Mouse (Mus musculus) brain, embryonic 18.5 days (tissue): Measurements from ENCODE around the gene Tmem238l.
A peak's percentile ranks its signal among the peaks of the same experiment; 100 is the strongest.

ENCODE experiments used
- DNase-seq: peaks from one replicate; pipeline ENCODE4 v3.0.0-alpha.2; 2012; ENCODE audit warnings: low read depth, low spot score

The Tmem238l gene

GRCm38 (mm10) chr11:66975606-66976330 is 19.3 kb downstream of the Tmem238l start:
- no peak for DNase-seq

- no peak for DNase-seq
These were observed 25.1 kb downstream of the Tmem238l start for GRCm38 (mm10) chr11:66981336-66982115.

DNA sequence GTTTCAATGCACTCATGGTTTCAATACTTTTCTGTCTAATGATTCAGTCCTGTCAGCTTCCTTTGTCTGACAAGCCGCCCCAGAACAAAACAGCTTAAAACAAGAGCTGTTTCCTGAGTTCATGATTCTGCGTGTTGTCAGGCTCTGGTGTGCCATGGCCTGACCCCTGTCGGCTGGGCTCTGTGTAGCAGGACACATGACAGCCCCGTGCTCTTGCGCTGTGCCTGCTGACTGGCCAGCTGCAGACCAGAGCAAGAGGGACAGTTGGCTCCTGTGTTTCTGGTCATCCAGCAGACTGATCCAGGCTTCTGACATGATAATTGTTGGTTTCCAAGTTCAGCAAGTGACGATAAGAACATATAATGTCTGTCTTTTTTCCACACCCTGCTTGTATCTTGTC is 26.4 kb downstream of the Tmem238l start:
- no peak for DNase-seq

GRCm38 (mm10) chr11:66983422-66984164 is 27.2 kb downstream of the Tmem238l start:
- no peak for DNase-seq

GRCm38 (mm10) chr11:66984165-66985135 is 28.0 kb downstream of the Tmem238l start:
- peak; percentile 56 for DNase-seq

DNA sequence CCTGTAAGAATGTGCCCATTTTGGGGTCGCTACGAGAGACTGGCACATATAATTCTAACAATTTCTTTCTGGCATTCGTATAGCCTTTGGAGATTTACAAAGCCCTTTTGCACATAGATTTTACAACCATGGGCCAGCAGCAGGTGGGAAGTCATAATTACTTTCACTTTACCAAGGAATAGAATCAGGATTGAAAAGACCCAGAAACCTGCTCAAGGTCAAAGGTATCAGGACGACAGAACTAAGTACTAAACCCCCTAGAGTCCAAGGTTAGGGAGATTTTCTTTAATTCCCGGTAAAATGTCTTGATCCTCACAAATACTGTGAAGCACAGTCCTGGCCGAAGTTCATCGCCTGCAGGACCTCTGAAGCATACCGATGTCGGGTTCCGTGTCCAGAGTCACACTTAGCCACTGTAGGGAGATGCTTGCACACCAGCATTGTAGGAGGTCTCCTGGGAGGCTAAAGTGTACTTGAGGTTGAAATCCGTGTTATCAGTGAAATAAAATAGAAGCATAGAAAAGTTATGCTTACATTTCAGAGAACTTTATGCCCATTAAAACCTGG is 28.8 kb downstream of the Tmem238l start:
- no peak for DNase-seq

- no peak for DNase-seq
These were observed 35.7 kb downstream of the Tmem238l start for GRCm38 (mm10) chr11:66992150-66992549.

DNA sequence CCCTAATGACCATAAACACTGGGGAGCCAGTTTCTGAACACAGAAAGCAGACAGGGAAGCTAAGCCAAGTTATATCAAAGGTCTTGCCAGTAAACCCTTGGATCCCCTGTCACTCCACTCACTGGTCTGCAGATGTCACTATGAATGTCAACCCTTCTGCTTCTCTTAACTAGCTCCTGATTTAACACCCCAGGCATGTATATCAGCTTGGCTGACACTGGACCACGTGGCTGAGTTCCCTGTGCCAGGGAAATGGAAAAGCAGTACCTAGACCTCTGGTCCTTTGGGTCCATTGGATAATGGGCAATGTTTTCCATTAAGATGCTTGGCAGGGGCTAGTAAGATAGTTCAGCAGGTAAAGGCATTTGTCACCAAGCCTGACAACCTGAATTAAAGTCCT is 37.2 kb downstream of the Tmem238l start:
- no peak for DNase-seq

GRCm38 (mm10) chr11:66996446-66996845 is 40.0 kb downstream of the Tmem238l start:
- no peak for DNase-seq

- no peak for DNase-seq
These were observed 42.3 kb downstream of the Tmem238l start for GRCm38 (mm10) chr11:66998467-66999403.

GRCm38 (mm10) chr11:67000671-67001070 is 44.2 kb downstream of the Tmem238l start:
- no peak for DNase-seq

- no peak for DNase-seq
These were observed 45.3 kb downstream of the Tmem238l start for GRCm38 (mm10) chr11:67001717-67002116.

DNA sequence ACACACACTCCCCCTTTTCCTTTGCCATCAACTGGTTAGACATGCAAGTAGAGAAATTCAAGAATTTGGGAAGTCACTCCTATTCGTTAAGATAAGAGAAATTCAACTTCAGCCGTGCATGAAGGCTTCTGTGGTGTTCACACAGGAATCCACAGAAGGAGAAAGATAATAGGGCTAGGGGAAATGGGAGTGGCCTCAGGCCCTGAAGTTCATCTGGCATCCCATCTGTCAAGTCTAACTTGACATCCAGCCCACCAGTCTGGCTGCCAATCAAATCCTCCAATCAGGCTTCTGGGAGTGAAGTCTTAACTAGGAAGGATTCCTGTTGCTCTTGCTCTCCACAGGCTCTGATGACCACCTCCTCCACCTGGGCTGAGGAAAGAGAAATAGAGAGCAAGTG is 46.5 kb downstream of the Tmem238l start:
- no peak for DNase-seq

DNA sequence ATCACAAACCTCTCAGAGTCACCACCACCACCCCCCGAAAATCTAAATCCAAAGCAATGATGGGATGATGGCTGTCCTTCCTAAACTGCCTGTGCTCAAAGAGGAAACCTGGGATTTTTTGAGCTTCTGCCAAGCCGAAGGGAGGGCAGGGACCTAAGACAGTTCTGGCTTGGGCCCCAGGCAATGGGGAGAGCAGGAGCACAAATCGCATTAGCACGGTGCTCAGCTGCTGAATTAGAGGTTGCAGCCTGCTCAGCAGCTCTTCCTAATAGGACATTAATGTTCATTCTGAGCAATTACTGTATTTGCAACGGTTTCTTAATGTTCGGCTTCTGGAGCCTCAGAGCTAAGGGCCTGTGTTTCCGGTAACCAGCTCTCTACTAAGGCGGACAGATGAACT is 51.5 kb downstream of the Tmem238l start:
- no peak for DNase-seq

- no peak for DNase-seq
These were observed 52.1 kb downstream of the Tmem238l start for GRCm38 (mm10) chr11:67008528-67008927.

GRCm38 (mm10) chr11:67010430-67010829 is 54.0 kb downstream of the Tmem238l start:
- no peak for DNase-seq

GRCm38 (mm10) chr11:67011635-67012034 is 55.2 kb downstream of the Tmem238l start:
- DNase-seq: no peak
